Mouse (Mus musculus): ENCODE data around the gene Tbata. TPM values are rescaled to one million over a fixed set of nuclear protein-coding genes. Genes with fewer than 3 reads are reported as not detected.

The Tbata gene
- polyA plus RNA-seq, 1 experiment from 2014 or later = 89.2 TPM

GRCm38 (mm10) chr10:61158594-61158993 is 13.2 kb upstream of the Tbata start:
- Histone ChIP-seq H3K27me3 (ENCODE audit: control insufficient read depth, insufficient read depth, low read length) (no peaks in the 10 kb centered on the region), H3K4me3 (ENCODE audit: low read length) (no peak overlapping the region), H3K9me3 (replicated peaks; ENCODE audit: control insufficient read depth, low read length) (no peaks in the 10 kb centered on the region), H3K4me2 (ENCODE audit: low read depth, low read length) (no peak overlapping the region), H3K4me1 (ENCODE audit: control insufficient read depth, insufficient read depth, low read length) (no peaks in the 10 kb centered on the region), H3K27ac (ENCODE audit: low read length) (no peak overlapping the region), H3K9ac (ENCODE audit: low read length) (no peak overlapping the region), H3K36me3 (ENCODE audit: control insufficient read depth, insufficient read depth) (no peaks in the 10 kb centered on the region)
- WGBS = 82% methylated on average over 3 of the region's 3 CpGs
- no peak for ATAC-seq (replicated peaks; ENCODE audit: extremely low read depth, insufficient read depth, low FRiP score)

- no peak overlapping the region for H3K27ac ChIP-seq (ENCODE audit: low read length)
- H3K4me2 ChIP-seq (ENCODE audit: low read depth, low read length) = no peak overlapping the region
- H3K4me3 ChIP-seq (ENCODE audit: low read length) = no peak overlapping the region
- no peak for ATAC-seq (replicated peaks; ENCODE audit: extremely low read depth, insufficient read depth, low FRiP score)
- H3K4me1 ChIP-seq (ENCODE audit: control insufficient read depth, insufficient read depth, low read length) = no peaks in the 10 kb centered on the region
- H3K9ac ChIP-seq (ENCODE audit: low read length) = no peak overlapping the region
- H3K36me3 ChIP-seq (ENCODE audit: control insufficient read depth, insufficient read depth) = no peaks in the 10 kb centered on the region
- 66% methylated on average over 7 of the region's 7 CpGs for WGBS
- H3K27me3 ChIP-seq (ENCODE audit: control insufficient read depth, insufficient read depth, low read length) = no peaks in the 10 kb centered on the region
- no peaks in the 10 kb centered on the region for H3K9me3 ChIP-seq (replicated peaks; ENCODE audit: control insufficient read depth, low read length)
Observed at GRCm38 (mm10) chr10:61160089-61160488, 11.7 kb upstream of the Tbata start.

- no peak overlapping the region for H3K9ac ChIP-seq (ENCODE audit: low read length)
- WGBS = 74% methylated on average over 4 of the region's 4 CpGs
- ATAC-seq (replicated peaks; ENCODE audit: extremely low read depth, insufficient read depth, low FRiP score) = no peak
Observed at GRCm38 (mm10) chr10:61160671-61161070, 11.1 kb upstream of the Tbata start.

GRCm38 (mm10) chr10:61162366-61162765 is 9.4 kb upstream of the Tbata start:
- Histone ChIP-seq H3K27me3 (ENCODE audit: control insufficient read depth, insufficient read depth, low read length) (no peaks in the 10 kb centered on the region), H3K4me2 (ENCODE audit: low read depth, low read length) (no peak overlapping the region), H3K9ac (ENCODE audit: low read length) (no peak overlapping the region), H3K27ac (ENCODE audit: low read length) (no peak overlapping the region), H3K9me3 (replicated peaks; ENCODE audit: control insufficient read depth, low read length) (no peaks in the 10 kb centered on the region), H3K36me3 (ENCODE audit: control insufficient read depth, insufficient read depth) (no peaks in the 10 kb centered on the region), H3K4me3 (ENCODE audit: low read length) (no peak overlapping the region), H3K4me1 (ENCODE audit: control insufficient read depth, insufficient read depth, low read length) (no peaks in the 10 kb centered on the region)
- 65% methylated on average over 3 of the region's 3 CpGs for WGBS
- ATAC-seq (replicated peaks; ENCODE audit: extremely low read depth, insufficient read depth, low FRiP score) = no peak

More at GRCm38 (mm10) chr10:61160671-61161070, 11.1 kb upstream of the Tbata start:
- Histone ChIP-seq H3K4me1 (ENCODE audit: control insufficient read depth, insufficient read depth, low read length) (no peaks in the 10 kb centered on the region), H3K27me3 (ENCODE audit: control insufficient read depth, insufficient read depth, low read length) (no peaks in the 10 kb centered on the region), H3K4me2 (ENCODE audit: low read depth, low read length) (no peak overlapping the region), H3K9me3 (replicated peaks; ENCODE audit: control insufficient read depth, low read length) (no peaks in the 10 kb centered on the region), H3K27ac (ENCODE audit: low read length) (no peak overlapping the region), H3K36me3 (ENCODE audit: control insufficient read depth, insufficient read depth) (no peaks in the 10 kb centered on the region), H3K4me3 (ENCODE audit: low read length) (no peak overlapping the region)

- no peaks in the 10 kb centered on the region for H3K4me1 ChIP-seq (ENCODE audit: control insufficient read depth, insufficient read depth, low read length)
- no peak overlapping the region for H3K27ac ChIP-seq (ENCODE audit: low read length)
- H3K27me3 ChIP-seq (ENCODE audit: control insufficient read depth, insufficient read depth, low read length) = no peaks in the 10 kb centered on the region
- no peak overlapping the region for H3K4me3 ChIP-seq (ENCODE audit: low read length)
- H3K9me3 ChIP-seq (replicated peaks; ENCODE audit: control insufficient read depth, low read length) = no peaks in the 10 kb centered on the region
- ATAC-seq (replicated peaks; ENCODE audit: extremely low read depth, insufficient read depth, low FRiP score) = no peak
- H3K9ac ChIP-seq (ENCODE audit: low read length) = no peak overlapping the region
- H3K4me2 ChIP-seq (ENCODE audit: low read depth, low read length) = no peak overlapping the region
- no peaks in the 10 kb centered on the region for H3K36me3 ChIP-seq (ENCODE audit: control insufficient read depth, insufficient read depth)
- 57% methylated on average over 9 of the region's 9 CpGs for WGBS
Observed at GRCm38 (mm10) chr10:61167333-61168096, 4.2 kb upstream of the Tbata start.

DNA sequence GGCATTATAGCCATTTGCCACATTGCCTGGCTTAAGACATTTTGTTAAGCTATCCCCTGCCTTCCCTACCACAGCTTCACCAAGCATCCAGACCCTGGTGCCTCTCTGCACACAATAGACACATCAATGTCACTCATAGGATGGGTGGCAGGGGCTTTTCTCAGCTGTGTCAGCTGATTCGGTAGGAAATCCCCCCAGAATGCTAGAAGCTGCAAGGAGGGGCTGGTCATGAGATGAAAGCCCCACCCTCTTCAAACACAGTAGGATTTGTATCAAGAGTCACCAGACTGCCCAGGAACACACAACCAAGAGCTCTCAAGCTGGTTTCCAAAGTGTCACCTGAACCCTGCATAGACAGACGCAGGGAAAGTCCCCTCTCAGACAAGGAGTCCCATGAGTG is 3.4 kb upstream of the Tbata start:
- Histone ChIP-seq H3K36me3 (ENCODE audit: control insufficient read depth, insufficient read depth) (no peaks in the 10 kb centered on the region), H3K4me1 (ENCODE audit: control insufficient read depth, insufficient read depth, low read length) (no peaks in the 10 kb centered on the region), H3K27me3 (ENCODE audit: control insufficient read depth, insufficient read depth, low read length) (peaks cover 2% of the 10 kb centered on the region; the same call in 1 of the 2 replicates), H3K9me3 (replicated peaks; ENCODE audit: control insufficient read depth, low read length) (no peaks in the 10 kb centered on the region), H3K27ac (ENCODE audit: low read length) (no peak overlapping the region), H3K4me2 (ENCODE audit: low read depth, low read length) (no peak overlapping the region), H3K4me3 (ENCODE audit: low read length) (no peak overlapping the region), H3K9ac (ENCODE audit: low read length) (no peak overlapping the region)
- WGBS = 59% methylated on average over 2 of the region's 2 CpGs
- no peak for ATAC-seq (replicated peaks; ENCODE audit: extremely low read depth, insufficient read depth, low FRiP score)

- H3K27ac ChIP-seq (ENCODE audit: low read length) = no peak overlapping the region
- no peaks in the 10 kb centered on the region for H3K36me3 ChIP-seq (ENCODE audit: control insufficient read depth, insufficient read depth)
- no peak overlapping the region for H3K9ac ChIP-seq (ENCODE audit: low read length)
- no peak overlapping the region for H3K4me3 ChIP-seq (ENCODE audit: low read length)
- peaks cover 4% of the 10 kb centered on the region for H3K4me1 ChIP-seq (ENCODE audit: control insufficient read depth, insufficient read depth, low read length)
- no peak overlapping the region for H3K4me2 ChIP-seq (ENCODE audit: low read depth, low read length)
- H3K27me3 ChIP-seq (ENCODE audit: control insufficient read depth, insufficient read depth, low read length) = peaks cover 17% of the 10 kb centered on the region
- no peak for ATAC-seq (replicated peaks; ENCODE audit: extremely low read depth, insufficient read depth, low FRiP score)
- H3K9me3 ChIP-seq (replicated peaks; ENCODE audit: control insufficient read depth, low read length) = no peaks in the 10 kb centered on the region
- 76% methylated on average over 4 of the region's 4 CpGs for whole genome bisulfite sequencing
Observed at GRCm38 (mm10) chr10:61172496-61172895, 742 bp downstream of the Tbata start.

DNA sequence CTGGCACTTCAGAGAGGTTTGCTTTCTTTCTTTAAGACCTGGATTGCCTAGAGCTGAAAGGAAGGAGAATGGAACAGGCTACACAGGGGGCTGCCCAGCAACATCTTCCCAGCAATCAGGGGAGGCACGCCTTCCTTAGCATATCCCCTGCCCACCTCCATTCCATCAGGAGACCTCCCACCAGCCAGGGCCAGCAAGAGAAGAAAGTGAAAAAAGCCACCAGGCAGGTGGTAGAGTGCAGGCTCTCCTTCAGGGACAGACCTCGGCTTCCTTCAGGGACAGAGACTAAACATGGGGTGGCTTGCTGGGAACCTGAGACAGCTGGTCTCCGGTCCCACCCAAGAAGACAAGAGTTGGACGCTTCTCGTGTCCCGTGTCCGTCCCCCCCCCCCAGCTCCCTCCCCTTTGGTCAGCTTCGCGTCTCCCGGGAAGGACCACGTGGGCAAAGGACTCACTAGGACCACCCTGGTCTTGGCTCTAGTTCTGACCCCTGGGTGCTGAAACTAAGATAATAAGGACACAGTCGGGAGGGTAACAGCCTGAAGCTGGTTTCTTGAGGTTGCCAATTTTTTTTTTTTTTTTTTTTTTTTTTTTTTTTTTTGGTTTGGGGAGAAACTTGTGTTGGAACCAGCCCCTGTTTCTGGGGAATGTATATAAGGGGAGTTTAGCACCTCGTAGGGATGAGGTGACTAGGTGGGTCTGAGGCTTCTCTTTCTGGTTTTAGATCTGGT is 3.1 kb downstream of the Tbata start:
- 36% methylated on average over 13 of the region's 13 CpGs for WGBS
- no peak for ATAC-seq (replicated peaks; ENCODE audit: extremely low read depth, insufficient read depth, low FRiP score)

More for the DNA sequence above, 3.1 kb downstream of the Tbata start:
- peaks cover 4% of the 10 kb centered on the region for H3K4me1 ChIP-seq (ENCODE audit: control insufficient read depth, insufficient read depth, low read length)
- no peaks in the 10 kb centered on the region for H3K36me3 ChIP-seq (ENCODE audit: control insufficient read depth, insufficient read depth)
- no peak overlapping the region for H3K4me3 ChIP-seq (ENCODE audit: low read length)
- no peak overlapping the region for H3K9ac ChIP-seq (ENCODE audit: low read length)
- H3K9me3 ChIP-seq (replicated peaks; ENCODE audit: control insufficient read depth, low read length) = no peaks in the 10 kb centered on the region
- peaks cover 20% of the 10 kb centered on the region for H3K27me3 ChIP-seq (ENCODE audit: control insufficient read depth, insufficient read depth, low read length)
- no peak overlapping the region for H3K27ac ChIP-seq (ENCODE audit: low read length)
- H3K4me2 ChIP-seq (ENCODE audit: low read depth, low read length) = no peak overlapping the region

Data from heart, embryonic 16.5 days (tissue).